Mouse (Mus musculus): ENCODE data around the gene Ap2a1. TPM values are rescaled to one million over a fixed set of nuclear protein-coding genes. Genes with fewer than 3 reads are reported as not detected.

Gene Ap2a1
- polyA plus RNA-seq, 1 experiment, result 107 TPM

DNA sequence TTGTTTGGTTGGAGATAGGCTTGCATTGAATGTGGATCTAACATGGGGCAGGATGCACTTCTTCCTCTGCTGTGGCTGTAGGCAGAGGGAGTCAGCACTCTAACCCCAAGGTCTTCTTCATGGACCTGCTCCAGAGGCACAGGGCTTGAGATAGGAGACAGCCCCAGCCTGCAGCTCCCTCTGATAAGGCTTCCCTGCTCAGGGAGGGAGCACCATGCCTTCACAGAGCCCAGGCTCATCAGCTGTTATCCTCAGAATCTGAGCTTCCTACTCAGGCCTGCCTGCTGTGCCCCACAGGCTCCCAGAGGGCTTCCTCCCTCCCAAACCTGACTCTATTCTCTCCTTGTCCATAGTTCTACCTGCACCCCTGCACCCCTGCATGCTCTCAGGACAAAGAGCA is 6.8 kb downstream of the Ap2a1 start:
- Histone ChIP-seq H3K27me3 (ENCODE audit: control insufficient read depth, insufficient read depth, low read length, poor library complexity, severe bottlenecking) (no peaks in the 10 kb centered on the region), H3K9me3 (replicated peaks; ENCODE audit: control insufficient read depth, insufficient read depth, low read length, poor library complexity, severe bottlenecking) (no peaks in the 10 kb centered on the region), H3K4me3 (ENCODE audit: low read depth, low read length) (no peak overlapping the region), H3K36me3 (ENCODE audit: control insufficient read depth, insufficient read depth, low read length, poor library complexity, severe bottlenecking) (peaks cover 12% of the 10 kb centered on the region), H3K4me1 (ENCODE audit: control insufficient read depth, insufficient read depth, low read length) (no peaks in the 10 kb centered on the region), H3K9ac (ENCODE audit: low read depth, poor library complexity, severe bottlenecking) (no peak overlapping the region), H3K27ac (ENCODE audit: insufficient read depth, low read length) (no peak overlapping the region)
- no peak for TF ChIP-seq CTCF (IDR thresholded peaks at IDR 0.05; ENCODE audit: low read depth, low read length)
- TF ChIP-seq EP300 (IDR thresholded peaks at IDR 0.05; ENCODE audit: insufficient read depth, low read depth, low read length), result no peak
- TF ChIP-seq POLR2A (IDR thresholded peaks at IDR 0.05; ENCODE audit: insufficient read depth, low read length), result no peak

DNA sequence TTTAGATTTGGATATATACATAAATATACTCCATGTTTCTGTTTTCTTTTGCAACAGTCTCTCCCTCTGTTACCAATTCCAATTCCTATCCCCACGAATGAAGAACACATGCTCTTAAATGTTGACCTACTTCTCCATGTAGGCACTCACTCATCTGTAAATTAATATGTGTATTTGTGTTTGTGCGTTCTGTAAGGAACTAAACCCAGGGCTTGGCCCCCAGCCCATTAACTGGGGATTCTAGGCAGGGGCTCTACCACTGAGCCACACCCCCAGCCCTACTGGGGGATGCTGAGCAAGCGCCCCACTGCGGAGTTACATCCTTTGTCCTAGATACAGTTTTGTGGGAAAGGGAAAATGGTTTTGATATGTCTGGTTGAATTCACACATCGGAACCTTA is 10.2 kb downstream of the Ap2a1 start:
- Histone ChIP-seq H3K4me3 (ENCODE audit: low read depth, low read length) (no peak overlapping the region), H3K36me3 (ENCODE audit: control insufficient read depth, insufficient read depth, low read length, poor library complexity, severe bottlenecking) (peaks cover 10% of the 10 kb centered on the region), H3K9me3 (replicated peaks; ENCODE audit: control insufficient read depth, insufficient read depth, low read length, poor library complexity, severe bottlenecking) (no peaks in the 10 kb centered on the region), H3K27ac (ENCODE audit: insufficient read depth, low read length) (no peak overlapping the region), H3K4me1 (ENCODE audit: control insufficient read depth, insufficient read depth, low read length) (no peaks in the 10 kb centered on the region), H3K9ac (ENCODE audit: low read depth, poor library complexity, severe bottlenecking) (no peak overlapping the region), H3K27me3 (ENCODE audit: control insufficient read depth, insufficient read depth, low read length, poor library complexity, severe bottlenecking) (no peaks in the 10 kb centered on the region)
- TF ChIP-seq EP300 (IDR thresholded peaks at IDR 0.05; ENCODE audit: insufficient read depth, low read depth, low read length) (no peak), CTCF (IDR thresholded peaks at IDR 0.05; ENCODE audit: low read depth, low read length) (no peak), POLR2A (IDR thresholded peaks at IDR 0.05; ENCODE audit: insufficient read depth, low read length) (no peak)

- no peak overlapping the region for H3K4me3 ChIP-seq (ENCODE audit: low read depth, low read length)
- H3K4me1 ChIP-seq (ENCODE audit: control insufficient read depth, insufficient read depth, low read length), result no peaks in the 10 kb centered on the region
- 0 out of 2 replicates have a peak, but pooled peaks cover 4% of the 10 kb centered on the region for H3K36me3 ChIP-seq (ENCODE audit: control insufficient read depth, insufficient read depth, low read length, poor library complexity, severe bottlenecking)
- H3K27ac ChIP-seq (ENCODE audit: insufficient read depth, low read length), result no peak overlapping the region
- TF ChIP-seq EP300 (IDR thresholded peaks at IDR 0.05; ENCODE audit: insufficient read depth, low read depth, low read length) (no peak), CTCF (IDR thresholded peaks at IDR 0.05; ENCODE audit: low read depth, low read length) (no peak), POLR2A (IDR thresholded peaks at IDR 0.05; ENCODE audit: insufficient read depth, low read length) (no peak)
- H3K9me3 ChIP-seq (replicated peaks; ENCODE audit: control insufficient read depth, insufficient read depth, low read length, poor library complexity, severe bottlenecking), result no peaks in the 10 kb centered on the region
- H3K27me3 ChIP-seq (ENCODE audit: control insufficient read depth, insufficient read depth, low read length, poor library complexity, severe bottlenecking), result no peaks in the 10 kb centered on the region
- H3K9ac ChIP-seq (ENCODE audit: low read depth, poor library complexity, severe bottlenecking), result no peak overlapping the region
These were observed 11.1 kb downstream of the Ap2a1 start for GRCm38 (mm10) chr7:44918219-44918618.

GRCm38 (mm10) chr7:44916881-44917280 is 12.4 kb downstream of the Ap2a1 start:
- H3K9me3 ChIP-seq (replicated peaks; ENCODE audit: control insufficient read depth, insufficient read depth, low read length, poor library complexity, severe bottlenecking), result no peaks in the 10 kb centered on the region
- 0 out of 2 replicates have a peak, but pooled peaks cover 4% of the 10 kb centered on the region for H3K36me3 ChIP-seq (ENCODE audit: control insufficient read depth, insufficient read depth, low read length, poor library complexity, severe bottlenecking)
- H3K27me3 ChIP-seq (ENCODE audit: control insufficient read depth, insufficient read depth, low read length, poor library complexity, severe bottlenecking), result no peaks in the 10 kb centered on the region
- no peak overlapping the region for H3K9ac ChIP-seq (ENCODE audit: low read depth, poor library complexity, severe bottlenecking)
- H3K4me1 ChIP-seq (ENCODE audit: control insufficient read depth, insufficient read depth, low read length), result no peaks in the 10 kb centered on the region
- no peak for TF ChIP-seq EP300 (IDR thresholded peaks at IDR 0.05; ENCODE audit: insufficient read depth, low read depth, low read length)
- no peak for TF ChIP-seq POLR2A (IDR thresholded peaks at IDR 0.05; ENCODE audit: insufficient read depth, low read length)
- no peak for TF ChIP-seq CTCF (IDR thresholded peaks at IDR 0.05; ENCODE audit: low read depth, low read length)
- H3K27ac ChIP-seq (ENCODE audit: insufficient read depth, low read length), result no peak overlapping the region
- no peak overlapping the region for H3K4me3 ChIP-seq (ENCODE audit: low read depth, low read length)

- no peak for TF ChIP-seq POLR2A (IDR thresholded peaks at IDR 0.05; ENCODE audit: insufficient read depth, low read length)
- Histone ChIP-seq H3K36me3 (ENCODE audit: control insufficient read depth, insufficient read depth, low read length, poor library complexity, severe bottlenecking) (0 out of 2 replicates have a peak, but pooled peaks cover 4% of the 10 kb centered on the region), H3K27ac (ENCODE audit: insufficient read depth, low read length) (no peak overlapping the region), H3K9ac (ENCODE audit: low read depth, poor library complexity, severe bottlenecking) (no peak overlapping the region), H3K4me1 (ENCODE audit: control insufficient read depth, insufficient read depth, low read length) (no peaks in the 10 kb centered on the region), H3K9me3 (replicated peaks; ENCODE audit: control insufficient read depth, insufficient read depth, low read length, poor library complexity, severe bottlenecking) (no peaks in the 10 kb centered on the region), H3K27me3 (ENCODE audit: control insufficient read depth, insufficient read depth, low read length, poor library complexity, severe bottlenecking) (no peaks in the 10 kb centered on the region), H3K4me3 (ENCODE audit: low read depth, low read length) (no peak overlapping the region)
These were observed 13.1 kb downstream of the Ap2a1 start for GRCm38 (mm10) chr7:44916191-44916590.

GRCm38 (mm10) chr7:44915314-44915713 is 14.0 kb downstream of the Ap2a1 start:
- TF ChIP-seq CTCF (IDR thresholded peaks at IDR 0.05; ENCODE audit: low read depth, low read length) (no peak), EP300 (IDR thresholded peaks at IDR 0.05; ENCODE audit: insufficient read depth, low read depth, low read length) (no peak), POLR2A (IDR thresholded peaks at IDR 0.05; ENCODE audit: insufficient read depth, low read length) (no peak)
- Histone ChIP-seq H3K4me1 (ENCODE audit: control insufficient read depth, insufficient read depth, low read length) (no peaks in the 10 kb centered on the region), H3K36me3 (ENCODE audit: control insufficient read depth, insufficient read depth, low read length, poor library complexity, severe bottlenecking) (0 out of 2 replicates have a peak, but pooled peaks cover 4% of the 10 kb centered on the region), H3K9ac (ENCODE audit: low read depth, poor library complexity, severe bottlenecking) (no peak overlapping the region), H3K4me3 (ENCODE audit: low read depth, low read length) (no peak overlapping the region), H3K27ac (ENCODE audit: insufficient read depth, low read length) (no peak overlapping the region), H3K27me3 (ENCODE audit: control insufficient read depth, insufficient read depth, low read length, poor library complexity, severe bottlenecking) (no peaks in the 10 kb centered on the region), H3K9me3 (replicated peaks; ENCODE audit: control insufficient read depth, insufficient read depth, low read length, poor library complexity, severe bottlenecking) (no peaks in the 10 kb centered on the region)
